Mouse (Mus musculus) lung, adult 2 months (tissue): ENCODE data around the gene Aamdc.

ENCODE experiments used
- CTCF ChIP-seq: fragments of 200-500 bp; IDR thresholded peaks from 2 replicates; pipeline ENCODE4 v1.5.1; 2011; ENCODE audit warnings: mild to moderate bottlenecking, low read length, control low read depth; ENCODE audit not compliant: insufficient read depth
- POLR2A ChIP-seq: fragments of 200-500 bp; IDR thresholded peaks from 2 replicates; pipeline ENCODE4 v1.6.1; 2011; ENCODE audit warnings: low read depth, mild to moderate bottlenecking, control low read depth, low read length, borderline replicate concordance; ENCODE audit errors: extremely low read depth

- TF ChIP-seq POLR2A (peak; percentile 96), CTCF (peak; percentile 58)
Observed at GRCm38 (mm10) chr7:97579067-97579975, at the start of gene Aamdc, which contains the start of gene Rsf1.
